Mouse (Mus musculus) hindbrain, embryonic 14.5 days (tissue): ENCODE data around the gene Birc7. TPM values are rescaled to one million over a fixed set of nuclear protein-coding genes. Genes with fewer than 3 reads are reported as not detected.

ENCODE experiments used
- ATAC-seq: fragments of 200-750 bp; cut with Nextera tagmentation; 2 replicates; pipeline ENCODE4 v1.8.0; 2017; ENCODE audit warnings: moderate number of reproducible peaks, mild to moderate bottlenecking, moderate TSS enrichment, moderate library complexity; ENCODE audit not compliant: low FRiP score
- DNase-seq: peaks from one replicate; pipeline ENCODE4 v3.0.0-alpha.2; 2015; ENCODE audit warnings: low spot score
- H3K27ac ChIP-seq: fragments of 300-500 bp; sonication (generic); 2 replicates; pipeline ENCODE4 v1.5.1; 2014; ENCODE audit warnings: mild to moderate bottlenecking, moderate library complexity
- H3K27me3 ChIP-seq: fragments of 300-500 bp; sonication (generic); 2 replicates; pipeline ENCODE4 v1.6.1; 2014; ENCODE audit warnings: mild to moderate bottlenecking, low read length, mixed read lengths; ENCODE audit not compliant: control insufficient read depth, insufficient read depth
- H3K36me3 ChIP-seq: fragments of 300-500 bp; sonication (generic); replicated peaks from 2 replicates; pipeline ENCODE4 v1.6.1; 2014; ENCODE audit not compliant: control insufficient read depth, insufficient read depth
- H3K4me1 ChIP-seq: fragments of 300-500 bp; sonication (generic); replicated peaks from 2 replicates; pipeline ENCODE4 v1.6.1; 2014; ENCODE audit warnings: antibody characterized with exemption, low read length, mixed read lengths; ENCODE audit not compliant: control insufficient read depth, insufficient read depth
- H3K4me2 ChIP-seq: fragments of 300-500 bp; sonication (generic); replicated peaks from 2 replicates; pipeline ENCODE4 v1.6.1; 2014; ENCODE audit warnings: mild to moderate bottlenecking, moderate library complexity
- H3K4me3 ChIP-seq: fragments of 300-500 bp; sonication (generic); replicated peaks from 2 replicates; pipeline ENCODE4 v1.5.1; 2014; ENCODE audit warnings: mild to moderate bottlenecking, low read length
- H3K9ac ChIP-seq: fragments of 300-500 bp; sonication (generic); 2 replicates; pipeline ENCODE4 v1.6.1; 2014
- H3K9me3 ChIP-seq: fragments of 300-500 bp; sonication (generic); 2 replicates; pipeline ENCODE4 v1.6.1; 2016; ENCODE audit warnings: low read length; ENCODE audit not compliant: control insufficient read depth
- WGBS: fragments of 180-500 bp; shearing (Covaris S2); extraction: QIAGEN DNeasy Blood & Tissue Kit; methylation state at CpG from one replicate; pipeline ENCODE4 v1.1.7; 2014; 5-methylcytosine and 5-hydroxymethylcytosine counted together
- polyA plus RNA-seq: library from polyadenylated mRNA; unstranded; fragments of >200 nt; fragmentation: Nextera tagmentation; extraction: Ambion mirVana; gene quantifications from 2 replicates; pipeline ENCODE4 v1.2.1, GENCODE M21; 2014

Gene Birc7
- polyA plus RNA-seq, 1 experiment from 2014 or later: 0.33 TPM

DNA sequence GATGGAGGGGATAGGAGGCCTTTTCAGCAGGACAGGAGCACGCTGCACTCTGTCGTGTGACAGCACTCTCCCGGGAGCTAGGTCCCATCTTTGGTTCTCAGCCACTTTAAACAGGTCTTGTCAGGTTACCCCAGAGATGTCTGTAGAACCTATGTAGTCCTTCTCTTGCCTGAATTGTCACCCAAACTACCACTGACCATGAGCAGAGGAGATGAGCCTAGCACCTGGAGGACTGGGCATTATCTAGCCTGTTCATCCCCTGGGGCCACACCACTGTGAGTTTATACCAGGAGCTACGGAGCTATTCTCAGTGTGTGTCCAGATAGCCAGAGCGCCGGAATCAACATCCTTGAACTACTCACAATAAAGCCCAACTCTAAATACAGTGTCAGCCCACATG lies 31.0 kb upstream of the Birc7 start:
- no peak overlapping the region for H3K4me3 ChIP-seq
- no peak overlapping the region for H3K4me2 ChIP-seq
- no peaks in the 10 kb centered on the region for H3K9me3 ChIP-seq
- no peaks in the 10 kb centered on the region for H3K27me3 ChIP-seq
- peaks cover 7% of the 10 kb centered on the region for H3K36me3 ChIP-seq
- 67% methylated on average over 6 of the region's 6 CpGs for WGBS
- DNase-seq (no peak), ATAC-seq (no peak)
- peak overlapping the region; percentile 99 for H3K27ac ChIP-seq
- peaks cover 26% of the 10 kb centered on the region for H3K4me1 ChIP-seq
- H3K9ac ChIP-seq: no peak overlapping the region

DNA sequence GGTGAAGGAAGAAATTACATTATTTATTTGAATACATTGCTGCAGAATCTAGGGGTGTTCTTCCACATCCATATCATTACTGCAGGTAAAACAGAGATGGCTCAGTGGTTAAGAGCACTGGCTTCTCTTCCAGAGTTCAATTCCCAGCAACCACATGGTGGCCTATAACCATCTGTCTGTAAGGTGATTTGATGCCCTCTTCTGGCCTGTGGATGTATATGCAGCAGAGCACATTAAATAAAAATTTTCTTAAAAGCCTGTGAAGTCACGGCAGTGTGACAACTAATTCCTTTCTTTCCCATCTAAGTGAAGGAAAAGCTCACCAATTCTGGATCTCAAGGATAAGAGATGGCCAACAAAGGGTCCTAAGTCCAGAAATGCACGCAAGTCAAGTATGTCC lies 26.7 kb upstream of the Birc7 start:
- Histone ChIP-seq H3K27ac (no peak overlapping the region), H3K9me3 (no peaks in the 10 kb centered on the region), H3K9ac (no peak overlapping the region), H3K4me3 (no peak overlapping the region), H3K4me2 (no peak overlapping the region), H3K4me1 (peaks cover 14% of the 10 kb centered on the region), H3K27me3 (no peaks in the 10 kb centered on the region), H3K36me3 (peaks cover 30% of the 10 kb centered on the region)
- no peak for DNase-seq
- 41% methylated on average over 2 of the region's 2 CpGs for WGBS
- ATAC-seq: no peak

DNA sequence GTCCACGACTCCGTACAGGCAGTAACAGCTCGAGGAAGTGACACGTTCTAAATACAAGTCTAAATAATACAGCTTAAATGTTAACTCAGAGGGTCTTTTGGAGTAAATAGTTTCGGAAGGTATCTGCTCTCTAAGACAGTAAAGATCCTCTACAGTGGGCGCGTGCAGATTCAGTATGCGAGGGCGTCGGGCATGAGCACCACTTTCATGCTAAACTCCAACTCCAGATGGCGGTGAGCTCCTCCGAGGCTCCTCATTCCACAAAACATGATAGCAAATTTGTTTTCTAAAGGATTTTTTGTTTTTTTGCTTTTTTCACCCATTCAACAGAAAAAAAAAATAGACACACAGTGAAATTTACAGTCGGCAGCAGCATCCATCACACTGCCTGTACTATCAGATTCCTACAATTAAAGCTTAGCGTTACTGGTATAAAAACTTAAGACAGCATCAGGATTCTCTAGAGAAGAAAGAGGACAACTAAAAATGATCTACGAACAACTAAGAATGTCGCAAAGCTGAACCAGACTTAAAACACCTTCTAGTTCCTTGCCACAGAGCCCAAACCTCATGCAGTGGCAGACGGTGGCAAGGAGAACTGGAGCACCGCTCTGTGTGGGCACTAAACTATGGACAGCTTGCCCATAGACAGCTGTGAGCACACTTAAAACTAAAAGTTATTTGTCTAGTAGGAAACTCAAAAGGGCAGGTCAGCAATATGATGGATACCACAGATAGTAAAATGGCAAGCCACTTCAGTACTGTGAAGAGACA lies 24.2 kb upstream of the Birc7 start:
- H3K9me3 ChIP-seq: no peaks in the 10 kb centered on the region
- 93% methylated on average over 18 of the region's 18 CpGs for WGBS

DNA sequence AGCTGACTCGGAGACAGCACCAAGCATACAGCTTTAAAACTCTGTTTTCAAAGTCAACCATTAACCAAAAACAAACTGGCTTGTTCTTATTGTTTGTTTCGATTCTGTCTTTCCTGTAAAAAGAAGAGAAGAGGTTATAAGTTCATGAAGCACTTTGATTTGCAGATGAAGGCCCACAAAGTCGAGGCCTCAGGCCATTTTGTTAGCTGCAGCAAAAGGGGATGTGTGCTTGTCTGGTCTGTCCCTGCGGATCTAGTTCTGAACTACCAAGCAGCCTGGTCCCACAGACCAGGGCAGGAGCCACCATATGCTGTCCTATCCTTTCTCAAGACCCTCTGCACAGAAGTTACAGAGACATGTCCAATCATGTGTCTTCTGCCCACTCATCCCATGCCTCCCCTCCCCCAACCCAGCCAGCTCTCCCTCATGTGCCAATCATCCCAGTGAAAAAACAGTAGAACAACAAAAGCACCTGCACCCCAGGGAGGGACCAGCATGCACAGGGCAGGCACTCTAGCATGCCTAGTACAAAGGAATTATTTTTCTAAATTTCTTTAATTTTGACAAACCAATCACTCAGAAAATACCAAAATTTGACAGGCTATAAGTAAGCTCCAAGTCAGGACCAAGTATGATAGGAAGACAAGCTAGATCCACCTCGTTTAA lies 23.1 kb upstream of the Birc7 start:
- no peaks in the 10 kb centered on the region for H3K27me3 ChIP-seq
- ATAC-seq (no peak), DNase-seq (no peak)
- no peak overlapping the region for H3K27ac ChIP-seq
- H3K36me3 ChIP-seq: peaks cover 51% of the 10 kb centered on the region
- no peaks in the 10 kb centered on the region for H3K9me3 ChIP-seq
- no peak overlapping the region for H3K4me3 ChIP-seq
- no peak overlapping the region for H3K9ac ChIP-seq
- 48% methylated on average over 5 of the region's 5 CpGs for WGBS
- no peak overlapping the region for H3K4me2 ChIP-seq
- H3K4me1 ChIP-seq: peaks cover 10% of the 10 kb centered on the region

More for the DNA sequence above, 24.2 kb upstream of the Birc7 start:
- no peak overlapping the region for H3K4me2 ChIP-seq
- DNase-seq (no peak), ATAC-seq (no peak)
- H3K27ac ChIP-seq: no peak overlapping the region
- H3K4me1 ChIP-seq: peaks cover 10% of the 10 kb centered on the region
- no peaks in the 10 kb centered on the region for H3K27me3 ChIP-seq
- H3K36me3 ChIP-seq: peaks cover 41% of the 10 kb centered on the region
- H3K9ac ChIP-seq: no peak overlapping the region
- no peak overlapping the region for H3K4me3 ChIP-seq

DNA sequence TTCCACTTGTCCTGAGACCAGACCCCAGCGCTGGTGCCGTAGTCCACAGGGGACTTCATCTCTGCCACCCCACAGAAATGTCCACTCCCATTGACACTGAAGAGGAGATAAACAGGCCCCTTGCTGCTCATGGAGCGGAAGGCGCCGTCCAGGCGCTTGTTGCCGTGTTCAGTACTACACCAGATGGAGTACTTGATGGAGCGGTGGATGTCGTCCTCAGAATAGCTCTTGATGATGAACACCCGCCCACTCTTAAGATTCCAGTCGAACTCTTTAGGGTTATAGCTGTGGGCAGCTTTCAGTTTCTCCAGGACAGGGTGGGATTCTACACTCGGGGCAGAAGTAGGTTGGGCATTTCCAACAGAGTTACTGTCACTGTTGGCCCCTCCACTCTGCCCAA lies 17.9 kb upstream of the Birc7 start:
- no peak overlapping the region for H3K4me2 ChIP-seq
- H3K9ac ChIP-seq: no peak overlapping the region
- no peak overlapping the region for H3K27ac ChIP-seq
- WGBS: 93% methylated on average over 12 of the region's 12 CpGs
- DNase-seq (no peak), ATAC-seq (no peak)
- peaks cover 80% of the 10 kb centered on the region for H3K36me3 ChIP-seq
- peaks cover 9% of the 10 kb centered on the region; the same call in 1 of the 2 replicates for H3K4me1 ChIP-seq
- no peak overlapping the region for H3K4me3 ChIP-seq
- H3K9me3 ChIP-seq: no peaks in the 10 kb centered on the region
- H3K27me3 ChIP-seq: no peaks in the 10 kb centered on the region

DNA sequence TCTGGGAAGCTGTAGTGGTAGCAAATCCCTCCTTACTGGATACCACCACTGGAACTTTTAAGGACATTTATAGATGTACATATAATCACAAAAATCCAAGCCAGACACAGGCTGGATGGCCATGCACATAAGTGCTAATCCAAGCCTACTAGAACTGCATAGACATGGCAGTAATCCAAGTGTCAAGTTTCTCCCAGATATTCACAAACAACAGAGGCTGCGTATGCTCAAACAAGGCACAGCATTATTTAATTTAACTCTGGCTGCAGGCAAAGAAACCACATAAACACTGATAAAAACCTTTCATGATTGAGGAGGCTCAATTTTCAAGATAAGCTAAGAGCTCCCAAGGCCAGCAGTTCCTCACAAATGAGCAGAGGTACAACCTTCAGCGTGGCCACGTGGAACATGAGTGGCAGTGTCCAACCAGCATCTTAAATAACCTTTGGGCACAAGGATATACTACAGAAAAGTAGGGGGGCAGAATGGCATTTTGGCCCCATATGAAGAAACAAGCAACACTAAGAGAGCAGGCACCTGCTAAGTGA lies 12.9 kb upstream of the Birc7 start:
- no peak for ATAC-seq
- Histone ChIP-seq H3K4me3 (no peak overlapping the region), H3K9me3 (no peaks in the 10 kb centered on the region), H3K4me1 (peaks cover 8% of the 10 kb centered on the region), H3K36me3 (peaks cover 78% of the 10 kb centered on the region), H3K27ac (no peak overlapping the region), H3K4me2 (no peak overlapping the region), H3K27me3 (no peaks in the 10 kb centered on the region), H3K9ac (no peak overlapping the region)
- DNase-seq: no peak
- 79% methylated on average over 3 of the region's 3 CpGs for WGBS

DNA sequence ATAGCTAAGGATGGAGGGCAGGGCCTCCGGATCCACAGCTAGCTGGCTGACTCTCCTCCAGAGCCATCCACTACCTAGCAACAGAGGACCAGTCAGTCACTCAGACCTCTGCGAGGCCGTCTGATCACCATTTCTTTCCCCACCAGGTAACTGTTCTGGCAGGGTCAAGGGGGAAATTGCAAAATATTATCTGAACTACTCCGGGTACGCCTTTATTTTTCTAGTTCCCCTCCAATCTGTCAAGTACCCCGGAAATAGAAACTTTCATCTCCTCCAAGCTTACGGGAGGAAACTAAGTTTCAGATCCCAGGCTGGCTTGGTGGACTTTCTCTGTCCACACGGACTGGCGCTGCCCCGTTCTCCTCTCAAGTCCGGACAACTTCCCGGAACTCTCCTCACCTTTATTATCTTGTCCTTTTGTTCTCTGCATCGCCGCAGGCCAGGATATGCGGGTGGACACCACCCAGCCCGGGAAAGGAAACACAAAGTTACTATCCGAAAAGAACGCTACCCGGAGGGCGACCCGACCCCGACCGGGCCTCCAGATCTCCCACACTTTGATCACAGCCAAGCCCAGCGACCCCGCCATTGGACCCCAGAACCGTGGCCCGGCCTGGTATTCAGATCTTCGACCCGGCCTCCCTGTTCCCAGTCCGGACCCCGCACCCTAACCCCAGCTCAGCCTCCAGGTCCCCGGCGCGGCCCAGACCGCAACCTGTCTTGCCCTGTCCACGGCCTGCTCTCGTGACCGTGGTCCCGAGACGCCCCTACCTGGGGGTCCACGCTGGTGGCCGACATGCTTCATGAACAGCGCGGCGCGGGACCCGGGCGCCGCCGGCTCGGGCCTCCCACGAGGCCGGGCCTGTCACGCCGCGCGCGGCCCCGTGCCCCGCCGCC lies 8.7 kb upstream of the Birc7 start:
- Histone ChIP-seq H3K27ac (peak overlapping the region; percentile 76), H3K27me3 (no peaks in the 10 kb centered on the region), H3K4me3 (peak overlapping the region; percentile 99), H3K4me1 (peaks cover 8% of the 10 kb centered on the region), H3K4me2 (peak overlapping the region; percentile 95), H3K9ac (peak overlapping the region; percentile 99), H3K36me3 (peaks cover 38% of the 10 kb centered on the region), H3K9me3 (no peaks in the 10 kb centered on the region)
- ATAC-seq: peak; percentile 63
- no peak for DNase-seq
- WGBS: under 1% methylated on average over 59 of the region's 61 CpGs

DNA sequence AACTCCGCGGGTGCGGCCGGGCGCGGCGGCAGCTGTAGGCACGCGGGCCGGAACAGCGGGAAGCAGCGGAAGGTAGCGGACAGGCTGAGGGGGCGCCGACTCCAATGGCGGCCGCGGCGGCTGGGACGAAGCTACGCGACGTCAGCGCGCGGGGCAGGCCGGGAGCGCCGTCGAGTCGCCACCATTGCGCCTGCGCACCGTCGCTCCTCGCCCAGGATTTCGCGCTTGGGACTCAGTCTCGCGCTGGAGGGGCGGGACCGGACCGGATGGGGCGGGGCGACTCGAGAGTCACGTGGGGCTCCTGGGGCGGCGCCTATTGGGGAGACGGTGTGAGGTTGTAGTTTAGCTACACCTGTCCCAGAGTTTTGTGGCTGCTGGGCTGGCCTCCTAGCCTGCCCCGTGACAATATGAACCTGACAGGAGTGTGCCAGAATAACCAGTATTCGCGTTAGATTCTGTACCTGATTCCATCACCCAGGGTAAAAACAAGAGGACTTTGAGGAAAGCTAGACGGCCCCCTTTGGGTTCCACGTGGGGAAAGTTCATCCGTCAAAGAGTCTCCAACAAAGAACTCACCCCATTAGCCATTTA lies 7.9 kb upstream of the Birc7 start, which contains the start of gene Ythdf1:
Ythdf1 (minus strand) TSS at position 140 of the 591 bp plus-strand sequence.
- H3K27me3 ChIP-seq: no peaks in the 10 kb centered on the region
- H3K4me1 ChIP-seq: peaks cover 8% of the 10 kb centered on the region
- peak within 1 kb of the TSS; percentile 99 for H3K9ac ChIP-seq
- H3K9me3 ChIP-seq: no peaks in the 10 kb centered on the region
- peak; percentile 97 for DNase-seq
- peak within 1 kb of the TSS; percentile 95 for H3K4me2 ChIP-seq
- peak within 1 kb of the TSS; percentile 76 for H3K27ac ChIP-seq
- under 1% methylated on average over 45 of the region's 56 CpGs for WGBS
- peak within 1 kb of the TSS; percentile 99 for H3K4me3 ChIP-seq
- ATAC-seq: peak; percentile 95
- H3K36me3 ChIP-seq: peaks cover 30% of the 10 kb centered on the region
